Mouse (Mus musculus) kidney, adult 2 months (tissue): ENCODE results near the gene Cabin1.

Experiments used
- CTCF ChIP-seq: fragments of 200-500 bp; conservative IDR thresholded peaks from 2 replicates; pipeline ENCODE4 v1.5.1; 2011; ENCODE audit warnings: low read depth, mild to moderate bottlenecking, control low read depth, low read length, moderate library complexity, mixed read lengths; ENCODE audit not compliant: insufficient read depth, insufficient read length
- POLR2A ChIP-seq: fragments of 200-500 bp; IDR thresholded peaks from one replicate; pipeline ENCODE4 v1.6.1; 2011; ENCODE audit warnings: low read depth, low read length, control low read depth

DNA sequence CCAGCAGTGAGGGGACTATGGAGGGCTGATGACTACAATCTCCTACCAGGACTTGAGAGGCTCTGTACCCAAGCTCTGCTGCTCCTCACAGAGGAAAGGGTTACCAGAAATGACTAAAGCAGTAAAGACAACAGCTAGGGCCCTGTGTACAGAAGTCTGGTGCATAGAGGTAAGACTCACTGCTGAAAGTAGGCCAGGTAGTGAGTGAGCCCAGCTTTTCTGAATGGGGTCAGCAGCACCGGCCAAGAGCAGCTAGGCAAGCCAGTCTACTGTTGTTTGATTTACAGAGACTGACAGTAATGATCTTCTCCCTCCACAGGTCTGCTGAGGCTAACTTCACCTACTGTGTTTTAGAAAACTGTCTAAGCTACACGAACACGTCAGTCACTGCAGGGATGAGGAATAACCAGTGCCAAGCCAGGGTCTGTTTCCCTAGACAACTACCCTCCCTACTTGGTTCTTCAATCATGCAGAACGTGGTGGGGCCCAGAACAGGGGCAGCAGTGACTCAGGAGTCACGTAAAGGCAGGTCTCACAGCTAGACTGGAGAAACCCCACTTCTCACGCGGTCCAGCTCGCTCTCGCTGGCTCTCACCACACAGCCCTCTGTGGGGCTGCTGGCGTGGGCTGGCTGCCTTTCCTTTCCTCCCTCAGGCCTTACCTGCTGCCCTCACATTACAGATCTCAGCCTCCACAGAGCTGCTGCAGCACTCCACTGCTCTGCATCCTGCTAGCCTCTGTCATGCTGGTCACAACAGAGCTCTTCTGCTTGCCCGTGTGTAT, 70.5 kb downstream of the Cabin1 start:
- no peak for TF ChIP-seq POLR2A
- TF ChIP-seq CTCF: no peak
